Comparison of ENCODE assay signal across 18 mouse cellular contexts in the genomic region with DNA sequence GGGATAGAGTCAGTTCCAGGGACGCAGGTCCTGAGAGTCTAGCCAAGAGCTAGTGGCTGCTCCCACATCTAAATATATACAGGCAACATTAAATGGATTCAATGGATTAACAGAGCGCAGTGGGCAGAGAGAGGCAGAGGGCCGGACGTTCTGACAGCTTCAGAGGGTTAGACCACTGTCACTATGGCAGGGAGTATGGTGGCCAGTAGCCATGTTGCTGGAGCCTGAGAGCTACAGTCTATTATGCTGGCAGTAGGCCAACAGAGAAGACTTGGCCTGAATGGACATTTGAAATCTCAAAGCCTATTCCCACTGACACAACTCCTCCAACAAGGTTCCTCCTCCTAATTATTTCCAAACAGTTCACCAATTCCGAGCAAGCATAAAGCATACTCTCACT.
"Had no signal": no experiment of that assay in that cellular context is flagged by ENCODE, and none has a peak within 500 bp of the region (broad histone marks: within the 10 kb centered on the region; RNA-seq: fewer than 3 reads in every experiment).

No protein-coding gene starts in this region.

- H3K27ac ChIP-seq: liver, embryonic 14.5 days; lung, embryonic 15.5 days; midbrain, embryonic 10.5 days; midbrain, embryonic 12.5 days; neural tube, embryonic 13.5 days; neural tube, embryonic 15.5 days had no signal

- H3K4me2 ChIP-seq: lung, embryonic 15.5 days; midbrain, embryonic 12.5 days; neural tube, embryonic 13.5 days; neural tube, embryonic 15.5 days had no signal

- H3K36me3 ChIP-seq: lung, embryonic 15.5 days; midbrain, embryonic 10.5 days; midbrain, embryonic 12.5 days; neural tube, embryonic 13.5 days; neural tube, embryonic 15.5 days had no signal

- H3K27me3 ChIP-seq: midbrain, embryonic 12.5 days; neural tube, embryonic 13.5 days; neural tube, embryonic 15.5 days had no signal

- H3K4me3 ChIP-seq: lung, embryonic 15.5 days; midbrain, embryonic 10.5 days; midbrain, embryonic 12.5 days; myocyte; neural tube, embryonic 13.5 days; neural tube, embryonic 15.5 days had no signal

- H3K9me3 ChIP-seq: lung, embryonic 15.5 days; midbrain, embryonic 10.5 days; midbrain, embryonic 12.5 days; neural tube, embryonic 13.5 days; neural tube, embryonic 15.5 days had no signal

- H3K4me1 ChIP-seq: lung, embryonic 15.5 days; midbrain, embryonic 10.5 days; midbrain, embryonic 12.5 days; neural tube, embryonic 13.5 days; neural tube, embryonic 15.5 days had no signal

- DNase-seq: lung, adult 18-20 months; lung, postnatal 4 days; retina, postnatal 1 day; right cerebral cortex, adult 18-20 months; right cerebral cortex, postnatal 25 days; right cerebral cortex, postnatal 4 days; spleen, adult 18-20 months; thymus, adult 18-20 months; thymus, postnatal 14 days; thymus, postnatal 36 days had no signal

- ATAC-seq: lung, postnatal 0 days had no signal

- H3K9ac ChIP-seq: liver, embryonic 14.5 days; lung, embryonic 15.5 days; midbrain, embryonic 12.5 days; neural tube, embryonic 13.5 days; neural tube, embryonic 15.5 days had no signal
